Mouse (Mus musculus) left cerebral cortex, adult 2 months (tissue): ENCODE data around the gene Glyr1. TPM values are rescaled to one million over a fixed set of nuclear protein-coding genes. Genes with fewer than 3 reads are reported as not detected.

Experiments
- DNase-seq, 2 experiments: peaks; one replicate each; pipeline ENCODE4 v3.0.0; 2021 to 2022; ENCODE audit warnings: low spot score in 2 of 2, mixed read lengths in 1 of 2; ENCODE audit errors: extremely low spot score in 1 of 2
- H3K27ac ChIP-seq: fragments of 200-600 bp; 2 replicates; pipeline ENCODE4 v1.8.1; 2022
- H3K4me3 ChIP-seq: fragments of 200-600 bp; 2 replicates; pipeline ENCODE4 v1.8.1; 2022
- CTCF ChIP-seq: fragments of 200-600 bp; IDR thresholded peaks from 2 replicates; pipeline ENCODE4 v1.8.1; 2022; ENCODE audit warnings: antibody characterized with exemption, mild to moderate bottlenecking, moderate library complexity
- intact Hi-C: fragments of 180-260 bp; cut with DNase I; formaldehyde crosslinking; loops from one replicate; pipeline ENCODE4 v1.15.1; 2025
- total RNA-seq, 2 experiments: library from RNA; stranded (reverse); gene quantifications; 2 replicates each; pipeline ENCODE4 v1.2.3; 2021

The Glyr1 gene
- total RNA-seq, 2 experiments from 2014 or later, result 139 to 146 TPM

DNA sequence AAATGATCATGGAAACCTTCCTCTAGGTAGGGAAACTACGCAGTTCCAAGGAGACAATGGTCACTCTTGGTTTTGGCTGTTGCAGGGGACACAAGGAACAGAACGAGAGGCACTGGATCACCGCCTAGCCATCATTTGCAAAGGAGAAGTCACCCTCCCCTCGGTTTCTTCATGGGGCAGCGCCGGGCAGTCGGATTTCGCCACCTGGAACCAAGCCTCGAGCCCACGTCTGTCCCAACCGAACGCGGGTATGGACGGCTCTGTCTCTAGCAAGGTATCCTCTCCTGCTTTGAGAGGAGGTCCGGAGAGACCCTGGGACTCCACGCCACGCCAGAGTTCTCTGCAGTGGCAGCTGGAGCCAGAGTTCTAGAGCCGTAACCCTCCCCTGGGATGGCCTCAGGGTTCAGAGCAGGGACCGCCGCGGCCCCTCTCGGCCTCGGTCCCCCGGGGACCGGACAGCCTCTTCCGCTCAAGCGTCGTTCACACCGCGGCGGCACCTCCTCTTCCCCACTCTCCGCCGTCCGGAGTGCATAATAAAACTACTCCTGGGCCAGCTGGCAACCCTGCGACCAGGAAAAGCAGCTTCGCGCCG lies 385 bp downstream of the Glyr1 start:
- Histone ChIP-seq H3K27ac (peak overlapping the region; percentile 92), H3K4me3 (peak overlapping the region; percentile 99)
- TF ChIP-seq CTCF, result no peak
- no peak for DNase-seq
- intact Hi-C loops, result no loop called here

DNA sequence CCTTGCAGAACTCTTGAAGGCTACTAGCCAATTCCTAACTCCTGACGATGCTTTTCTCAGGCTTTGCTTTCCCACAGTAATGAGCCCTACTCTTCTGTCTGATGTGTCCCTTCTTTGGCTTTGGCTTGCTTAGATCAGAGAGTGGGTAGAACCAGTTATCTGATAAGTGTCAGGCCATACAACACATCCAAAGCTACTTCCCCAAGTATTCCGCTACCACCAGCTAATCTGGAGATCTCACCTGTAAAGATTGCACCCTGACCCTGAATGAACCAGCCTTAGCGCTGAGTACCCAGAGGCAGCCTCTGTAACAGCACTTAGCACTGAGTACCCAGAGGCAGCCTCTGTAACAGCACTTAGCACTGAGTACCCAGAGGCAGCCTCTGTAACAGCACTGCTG lies 4.3 kb downstream of the Glyr1 start:
- Histone ChIP-seq H3K4me3 (no peak overlapping the region), H3K27ac (no peak overlapping the region)
- intact Hi-C loops, result no loop called here
- DNase-seq, result no peak
- TF ChIP-seq CTCF, result no peak

DNA sequence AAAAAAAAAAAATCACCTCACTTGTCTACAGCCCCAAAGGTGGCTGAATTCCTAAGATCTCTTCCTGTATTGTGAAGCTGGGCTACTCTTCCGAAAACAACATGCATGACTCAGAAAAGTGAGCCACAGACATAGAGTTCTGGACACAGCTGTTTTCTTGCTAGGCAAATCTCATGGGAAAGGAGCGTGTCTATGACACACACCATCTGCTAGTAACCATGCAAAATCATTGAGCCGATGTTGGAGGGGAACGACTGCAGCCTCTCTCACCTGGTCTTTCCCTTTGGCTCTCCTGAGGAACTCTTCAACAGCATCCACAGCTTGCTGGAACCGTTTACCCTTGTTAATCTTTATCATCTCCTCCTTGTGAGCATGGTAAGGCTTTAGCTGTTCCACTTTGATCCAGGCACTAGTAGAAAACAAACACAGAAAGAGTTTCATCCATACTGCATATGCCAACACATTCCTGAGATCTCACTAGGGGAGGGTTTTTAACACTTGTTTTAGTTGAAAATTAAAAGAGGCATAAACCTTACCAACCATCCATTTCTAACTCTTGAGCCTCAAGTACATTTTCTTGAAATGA lies 12.9 kb downstream of the Glyr1 start:
- Histone ChIP-seq H3K27ac (no peak overlapping the region), H3K4me3 (no peak overlapping the region)
- no peak for TF ChIP-seq CTCF
- no peak for DNase-seq
- intact Hi-C loops, result no loop called here

DNA sequence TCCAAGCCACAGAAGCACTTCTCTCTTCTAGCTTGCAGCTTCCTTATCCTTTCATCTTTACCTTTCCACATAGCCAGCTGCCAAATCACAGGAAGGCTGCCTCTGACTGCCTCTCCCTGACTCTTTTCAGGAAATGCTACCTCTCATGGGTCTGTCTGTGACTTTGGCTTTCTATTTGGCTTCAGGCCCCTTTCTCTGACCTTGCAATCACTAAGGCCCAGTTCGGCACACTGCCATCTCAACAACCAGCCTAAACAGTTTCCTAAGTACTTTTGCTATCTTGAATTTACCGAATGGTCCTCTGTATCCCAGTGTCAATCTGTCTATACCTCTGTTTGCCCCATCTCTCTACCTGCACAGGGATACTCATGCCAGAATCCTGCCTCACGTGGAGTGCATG lies 14.1 kb downstream of the Glyr1 start:
- no peak for TF ChIP-seq CTCF
- no peak overlapping the region for H3K27ac ChIP-seq
- DNase-seq, result no peak
- H3K4me3 ChIP-seq, result no peak overlapping the region
- intact Hi-C loops, result no loop called here

DNA sequence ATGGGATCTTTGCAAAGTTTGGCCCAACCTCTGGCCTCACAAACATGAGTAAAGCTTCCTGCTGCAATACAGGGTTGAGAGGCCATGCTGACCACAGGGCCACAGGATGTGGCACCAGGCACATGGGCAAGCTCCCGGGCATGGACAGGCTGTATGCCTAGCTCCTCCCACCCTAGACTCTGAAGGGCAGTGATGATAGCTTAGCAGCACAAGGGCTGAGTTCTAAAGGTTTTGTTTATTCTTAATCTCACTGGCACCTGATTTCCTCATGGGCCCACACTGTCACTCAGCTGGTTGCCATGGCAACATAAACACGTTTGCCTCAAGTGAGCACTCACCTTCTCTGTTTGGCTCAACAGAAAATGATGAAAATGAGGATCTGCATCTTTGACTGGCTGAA lies 19.8 kb downstream of the Glyr1 start:
- TF ChIP-seq CTCF, result no peak
- no peak for DNase-seq
- intact Hi-C loops, result no loop called here
- Histone ChIP-seq H3K4me3 (no peak overlapping the region), H3K27ac (no peak overlapping the region)

DNA sequence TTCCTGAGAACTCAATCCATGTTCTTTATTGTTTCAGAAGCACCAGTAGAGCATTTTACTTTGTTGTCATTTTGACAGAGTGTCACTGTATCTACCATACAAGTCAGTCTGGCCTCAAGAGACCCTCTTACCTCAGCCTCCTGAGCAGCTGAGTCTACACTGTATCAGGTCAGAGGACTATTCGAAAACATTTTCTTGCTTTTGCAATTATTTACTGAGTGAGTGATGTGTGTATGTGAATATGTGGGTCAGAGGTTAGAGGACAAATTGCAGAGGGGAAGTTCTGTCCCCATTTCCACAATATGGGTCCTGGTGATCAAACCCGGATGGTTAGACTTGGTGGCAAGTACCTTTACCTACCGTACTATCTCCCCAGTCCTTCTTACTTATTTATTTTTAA lies 25.6 kb downstream of the Glyr1 start:
- Histone ChIP-seq H3K27ac (no peak overlapping the region), H3K4me3 (no peak overlapping the region)
- no peak for DNase-seq
- TF ChIP-seq CTCF, result no peak
- intact Hi-C loops, result no loop called here

DNA sequence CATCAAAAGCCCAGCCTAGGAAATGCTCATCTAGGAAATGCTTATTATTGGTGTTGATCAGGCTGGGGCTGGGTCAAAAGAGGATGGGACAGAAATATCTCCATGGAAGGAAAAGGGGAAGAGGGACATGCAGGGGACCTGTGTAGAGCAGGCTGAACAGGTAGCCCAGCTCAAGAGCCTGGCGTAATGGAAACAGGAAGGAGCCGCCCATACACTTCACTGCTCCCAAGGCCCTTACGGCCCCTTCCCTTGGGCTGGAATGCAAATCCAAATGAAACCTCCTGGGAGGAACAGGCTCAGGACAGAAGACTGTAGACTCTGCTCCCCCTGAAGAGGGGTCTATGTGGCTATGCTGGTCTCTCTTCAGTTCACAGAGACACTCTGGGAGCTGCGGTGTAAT lies 35.1 kb downstream of the Glyr1 start:
- Histone ChIP-seq H3K27ac (no peak overlapping the region), H3K4me3 (no peak overlapping the region)
- no peak for TF ChIP-seq CTCF
- intact Hi-C loops, result no loop called here
- no peak for DNase-seq

DNA sequence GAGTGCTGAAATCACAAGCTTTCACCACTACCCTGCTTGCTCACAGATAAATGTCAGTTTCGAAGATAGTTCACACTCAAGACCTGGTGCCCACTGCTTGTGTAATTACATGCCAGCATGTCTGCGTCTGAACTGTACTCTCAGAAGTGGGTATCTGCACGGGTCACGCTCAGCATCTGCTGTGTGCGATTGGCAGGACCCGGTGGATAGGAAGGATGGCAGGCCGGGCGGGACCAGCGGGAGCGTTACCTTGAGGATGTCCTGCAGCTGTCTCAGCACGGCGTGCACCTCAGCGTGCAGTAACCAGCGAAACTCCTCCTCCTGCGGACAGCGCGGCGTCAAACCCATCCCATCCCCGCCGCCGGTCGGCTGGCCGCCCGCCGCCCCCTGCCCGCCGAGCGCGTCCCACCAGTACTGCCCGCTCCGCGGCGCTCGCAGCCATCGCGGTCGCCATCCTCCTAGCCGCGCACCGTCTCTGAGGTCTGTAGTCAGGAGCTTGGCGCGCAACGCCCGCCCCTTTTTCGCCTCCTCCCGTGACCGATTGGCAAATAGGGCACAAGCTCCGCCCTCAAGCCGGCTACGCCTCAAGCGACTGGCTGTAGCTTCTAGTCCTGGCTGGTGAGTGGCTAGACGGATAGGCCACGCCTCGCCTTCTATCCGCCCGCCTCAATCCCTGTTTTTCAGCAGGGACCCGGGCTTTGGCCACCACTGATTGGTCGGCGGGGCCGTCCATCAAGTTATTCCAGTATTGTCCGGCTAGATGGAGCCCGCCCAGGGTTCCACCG lies 36.4 kb downstream of the Glyr1 start, which contains the start of gene Rogdi:
TSS of gene Rogdi (minus strand) at position 500 of the 785 bp plus-strand sequence.
- intact Hi-C loops, result loop anchor here (2.0 kb wide), 2 partner anchors 34 to 48 kb away; partner anchors contain the start of gene Anks3
- peak; percentile 96 to 98 for DNase-seq
- H3K4me3 ChIP-seq, result peak within 1 kb of the TSS; percentile 89
- peak; percentile 7; the same call in 1 of the 2 replicates for TF ChIP-seq CTCF
- H3K27ac ChIP-seq, result peak within 1 kb of the TSS; percentile 89

DNA sequence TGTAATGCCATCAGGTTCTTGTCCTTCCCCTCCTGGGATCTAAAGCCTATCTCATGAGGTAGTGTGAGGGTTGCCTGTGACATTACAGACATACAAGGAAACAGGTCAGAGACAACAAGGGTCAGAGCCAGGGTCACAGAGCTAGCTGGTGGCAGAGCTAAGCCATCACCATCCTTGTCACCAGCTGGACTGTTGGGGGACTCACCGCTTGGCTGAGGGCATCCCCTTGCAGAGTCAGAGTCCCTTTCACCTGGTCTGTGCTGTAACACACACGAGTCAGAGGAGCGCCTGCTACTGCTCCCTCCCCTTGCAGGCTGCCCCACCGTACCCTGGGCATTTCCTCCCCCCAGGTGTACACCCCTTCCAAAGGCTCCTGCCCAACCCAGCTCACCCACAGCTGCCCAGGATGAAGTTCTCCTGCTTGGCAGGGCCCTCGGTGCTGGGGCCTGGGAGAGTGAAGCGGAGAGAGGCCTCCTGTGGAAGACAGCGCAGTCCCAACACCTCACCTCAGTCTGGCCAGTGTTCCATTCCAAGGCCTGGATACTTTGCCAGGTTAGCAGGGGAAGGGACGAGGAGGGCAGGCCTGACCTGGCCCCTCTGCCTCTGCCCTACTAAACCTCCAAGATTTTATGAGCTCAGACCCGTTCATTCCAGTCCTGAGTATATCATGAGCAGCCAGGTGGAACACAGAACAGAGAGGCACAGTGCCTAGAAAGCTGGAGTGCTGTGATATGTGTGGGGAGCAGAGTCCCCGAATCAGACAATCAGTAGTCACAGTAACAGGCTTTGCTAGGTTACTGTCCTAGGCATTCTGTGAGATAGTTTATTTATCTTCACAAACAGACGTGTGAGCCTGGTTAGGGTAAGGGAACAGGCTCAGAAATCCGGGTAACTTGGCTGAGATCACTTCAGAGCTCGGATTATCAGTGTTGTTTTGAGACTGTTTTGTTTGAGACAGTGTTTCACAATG lies 37.3 kb downstream of the Glyr1 start:
- intact Hi-C loops, result loop anchor here (2.0 kb wide), 2 partner anchors 34 to 48 kb away; partner anchors contain the start of gene Anks3
- DNase-seq, result no peak
- Histone ChIP-seq H3K4me3 (peak overlapping the region; percentile 89), H3K27ac (peak overlapping the region; percentile 89)
- TF ChIP-seq CTCF, result no peak

DNA sequence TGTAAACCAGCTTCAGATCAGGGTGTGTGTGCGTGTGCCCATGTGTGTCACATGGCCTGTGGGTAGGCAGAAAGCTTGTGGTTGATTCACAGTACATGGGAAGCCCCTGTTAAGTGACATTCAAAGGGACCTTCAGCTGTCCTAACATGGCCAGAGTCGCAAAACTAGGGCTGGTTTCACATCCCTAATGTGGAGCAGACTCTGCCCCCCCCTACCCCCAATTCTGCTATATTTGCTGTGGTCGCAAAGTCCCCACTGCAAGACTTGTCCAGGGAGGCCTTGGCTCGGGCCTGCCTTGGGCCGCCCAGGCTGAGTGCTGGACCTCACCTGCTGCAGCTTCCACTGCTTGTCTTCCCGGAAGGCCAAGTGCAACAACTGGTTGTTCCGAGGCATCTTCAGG lies 38.4 kb downstream of the Glyr1 start:
- no peak overlapping the region for H3K4me3 ChIP-seq
- no peak for DNase-seq

DNA sequence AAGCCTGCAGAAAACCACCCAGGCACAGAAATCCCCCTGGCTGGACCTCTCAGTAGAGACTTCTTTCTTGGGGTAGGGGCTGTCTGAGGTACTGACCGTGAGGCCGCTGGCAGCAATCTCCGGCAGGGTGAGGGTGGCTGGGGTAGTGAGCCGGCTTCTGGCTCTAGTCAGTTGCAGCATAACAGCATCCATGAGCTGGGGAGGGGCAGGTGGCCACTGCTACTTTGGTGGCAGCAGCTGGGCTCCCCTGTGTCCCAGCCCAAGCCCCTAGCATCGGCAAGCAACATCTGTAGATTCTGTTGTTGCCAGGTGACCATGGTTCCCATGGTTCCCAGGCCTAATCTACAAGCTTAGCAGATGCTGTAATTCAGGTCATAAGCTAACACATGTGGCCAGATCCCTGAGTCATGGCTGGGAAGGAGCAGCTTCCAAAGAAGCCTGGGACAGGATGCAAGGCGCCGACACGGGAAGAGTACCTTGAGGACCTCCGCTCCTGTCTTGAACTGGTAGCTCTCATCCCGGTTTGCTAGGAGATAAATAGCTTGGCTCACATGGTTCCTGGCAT lies 39.2 kb downstream of the Glyr1 start:
- Histone ChIP-seq H3K4me3 (no peak overlapping the region), H3K27ac (no peak overlapping the region)
- intact Hi-C loops, result no loop called here
- TF ChIP-seq CTCF, result no peak
- no peak for DNase-seq

More for the DNA sequence above, 38.4 kb downstream of the Glyr1 start:
- H3K27ac ChIP-seq, result no peak overlapping the region
- intact Hi-C loops, result no loop called here
- no peak for TF ChIP-seq CTCF
